Mouse (Mus musculus) megakaryocyte-erythroid progenitor cell, adult 5-6 weeks (primary cell): ENCODE measurements around the gene Nek5. TPM values are rescaled to one million over a fixed set of nuclear protein-coding genes. Genes with fewer than 3 reads are reported as not detected.
"Not testable (repeated sequence)": the region's sequence is repeated elsewhere in the genome, so short reads cannot be mapped to it uniquely, and the experiment has no call there.

Experiments
- ATAC-seq: replicated peaks from 2 replicates; pipeline ENCODE4 v1.8.0; 2016; ENCODE audit warnings: mild to moderate bottlenecking, inconsistent platforms; ENCODE audit not compliant: severe bottlenecking, poor library complexity, low FRiP score, low TSS enrichment
- total RNA-seq, 2 experiments: library from RNA; stranded (forward) in 1 of 2; stranded (reverse) in 1 of 2; fragments of 200-1000, 215-1000 nt in 1 of 2; fragments of >200 nt in 1 of 2; fragmentation: Nextera tagmentation in 1 of 2; gene quantifications; 2 replicates each; pipeline ENCODE4 v1.2.3; 2014 to 2017

Nek5 gene
- total RNA-seq (2014; fragmentation: Nextera tagmentation): not detected in 2 replicates
- not detected in 2 replicates for total RNA-seq (2017)

GRCm38 (mm10) chr8:22124220-22125152 is at the start of gene Nek5:
TSS of gene Nek5 (minus strand) at chr8:22125053.
- peak; percentile 80 for ATAC-seq

DNA sequence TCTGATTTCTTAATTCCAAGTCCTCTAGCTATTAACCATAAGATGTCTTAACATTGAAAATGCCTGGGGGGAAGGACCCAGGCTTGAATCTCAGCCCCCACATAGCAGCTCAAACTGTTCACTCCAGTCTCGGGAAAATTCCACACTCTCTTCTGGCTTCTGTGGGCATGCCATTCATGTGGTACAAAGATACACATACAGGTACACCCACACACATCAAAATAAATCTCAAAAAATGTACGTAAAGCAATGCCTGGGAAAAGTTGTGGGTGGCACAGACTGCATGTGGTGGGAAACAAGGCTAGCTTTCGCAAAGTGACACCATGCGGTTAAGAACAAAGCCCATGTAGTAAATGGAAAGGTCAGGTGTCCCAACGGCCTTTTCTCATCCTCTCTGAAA is 44.3 kb upstream of the Nek5 start:
- no peak for ATAC-seq

GRCm38 (mm10) chr8:22166080-22166603 is 41.3 kb upstream of the Nek5 start, which contains the start of gene Nek3:
TSS of gene Nek3 (minus strand) at chr8:22166435.
- ATAC-seq: peak; percentile 93

- peak; percentile 64 for ATAC-seq
Observed at GRCm38 (mm10) chr8:22165251-22166079, 40.6 kb upstream of the Nek5 start.

- ATAC-seq: no peak
Observed at GRCm38 (mm10) chr8:22164431-22164830, 39.6 kb upstream of the Nek5 start.

DNA sequence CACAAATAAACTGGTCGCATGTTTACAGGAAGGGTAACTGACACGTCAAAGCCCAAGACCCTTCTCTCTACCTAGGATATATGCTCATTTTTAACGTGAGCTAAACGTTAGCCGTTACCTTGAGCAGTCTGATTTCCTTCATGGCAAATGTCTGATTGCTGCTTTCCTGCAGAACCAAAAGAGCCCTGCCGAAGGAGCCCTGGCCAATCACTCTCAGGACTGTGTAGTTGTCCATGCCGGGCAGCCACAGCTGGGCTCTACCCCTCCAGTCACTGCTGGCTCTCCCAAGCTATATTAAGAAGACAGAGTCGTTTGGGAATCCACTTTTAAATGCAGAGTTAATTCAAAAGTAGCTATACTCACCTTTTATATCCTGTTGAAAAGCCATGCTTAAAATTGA is 37.4 kb upstream of the Nek5 start:
- no peak for ATAC-seq

- no peak for ATAC-seq
Observed at GRCm38 (mm10) chr8:22150345-22150663, 25.5 kb upstream of the Nek5 start.

GRCm38 (mm10) chr8:22149643-22150344 is 24.9 kb upstream of the Nek5 start:
- ATAC-seq: no peak

- no peak for ATAC-seq
Observed at GRCm38 (mm10) chr8:22148367-22148740, 23.5 kb upstream of the Nek5 start.

DNA sequence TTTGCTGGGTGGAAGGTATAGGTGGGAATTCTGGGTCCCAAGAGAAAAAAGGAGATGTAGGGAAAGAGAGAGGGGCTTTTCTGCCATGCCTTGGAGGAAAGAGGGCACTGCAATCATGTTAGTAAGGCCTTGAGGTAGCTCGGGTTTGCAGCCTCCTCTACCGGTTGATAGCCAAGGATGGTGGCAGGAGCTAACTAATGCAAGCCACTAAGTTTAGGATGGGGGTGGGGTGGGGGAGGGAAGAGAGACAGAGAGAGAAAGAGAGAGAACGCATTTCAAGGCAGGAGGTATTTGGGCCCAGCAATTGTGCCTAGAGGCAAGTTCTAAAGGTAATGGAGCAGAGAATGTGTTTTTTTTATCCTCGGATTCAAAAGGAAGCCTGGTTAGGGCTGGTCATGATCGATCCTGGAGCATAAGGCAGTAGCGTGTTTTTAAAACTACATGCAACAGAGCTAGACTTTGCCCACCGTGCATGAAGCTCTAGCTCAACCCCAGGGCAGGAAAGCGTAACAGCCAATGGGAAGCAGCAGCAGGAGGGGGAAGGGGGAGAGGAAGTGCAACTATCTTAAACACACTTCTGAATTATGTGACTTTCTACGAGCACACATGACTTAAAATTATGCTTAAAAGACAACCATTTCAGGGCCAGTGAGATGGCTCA is 23.0 kb upstream of the Nek5 start:
- no peak for ATAC-seq

DNA sequence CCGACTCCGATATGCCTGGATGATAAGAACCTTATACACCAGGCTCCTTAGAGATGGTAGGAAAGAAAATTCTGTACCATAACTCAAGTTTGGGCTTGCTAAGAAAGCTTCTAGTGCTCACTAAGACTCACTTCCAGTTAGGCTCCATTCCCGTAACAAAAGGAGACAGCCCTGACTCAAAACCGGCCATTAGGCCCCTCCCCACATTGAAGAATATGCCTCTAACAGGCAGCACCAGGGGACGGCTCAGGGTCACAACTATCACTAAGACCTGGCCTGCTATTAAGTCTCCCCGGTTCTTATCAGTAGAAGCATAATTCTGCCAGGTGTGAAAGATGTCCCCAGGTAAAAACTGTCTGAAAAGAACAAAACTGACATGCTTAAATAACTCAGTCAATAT is 21.0 kb upstream of the Nek5 start:
- ATAC-seq: no peak

GRCm38 (mm10) chr8:22143764-22144491 is 19.1 kb upstream of the Nek5 start:
- peak; percentile 96 for ATAC-seq

GRCm38 (mm10) chr8:22142592-22142991 is 17.7 kb upstream of the Nek5 start:
- no peak for ATAC-seq

GRCm38 (mm10) chr8:22141836-22142385 is 17.1 kb upstream of the Nek5 start:
- ATAC-seq: no peak

DNA sequence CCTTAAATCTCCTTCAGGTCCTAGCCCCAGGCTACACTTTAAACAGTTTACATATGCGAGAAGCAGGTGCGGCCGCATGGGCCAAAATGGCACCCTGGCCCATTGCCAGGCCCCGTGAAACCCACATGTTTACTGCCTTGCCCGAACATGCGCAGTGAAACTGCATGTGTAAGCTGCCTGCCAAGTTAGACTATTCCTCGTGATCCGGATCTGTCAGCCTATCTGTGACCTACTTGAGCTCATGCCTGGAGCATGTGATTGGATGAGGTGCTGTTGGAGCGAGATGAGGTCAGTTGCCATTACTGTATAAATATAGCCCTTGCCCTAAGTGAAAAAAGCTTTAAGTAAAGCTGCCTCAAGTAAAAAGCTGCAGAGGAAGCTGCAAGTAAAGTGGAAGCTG is 11.6 kb upstream of the Nek5 start:
- ATAC-seq: not testable (repeated sequence)

DNA sequence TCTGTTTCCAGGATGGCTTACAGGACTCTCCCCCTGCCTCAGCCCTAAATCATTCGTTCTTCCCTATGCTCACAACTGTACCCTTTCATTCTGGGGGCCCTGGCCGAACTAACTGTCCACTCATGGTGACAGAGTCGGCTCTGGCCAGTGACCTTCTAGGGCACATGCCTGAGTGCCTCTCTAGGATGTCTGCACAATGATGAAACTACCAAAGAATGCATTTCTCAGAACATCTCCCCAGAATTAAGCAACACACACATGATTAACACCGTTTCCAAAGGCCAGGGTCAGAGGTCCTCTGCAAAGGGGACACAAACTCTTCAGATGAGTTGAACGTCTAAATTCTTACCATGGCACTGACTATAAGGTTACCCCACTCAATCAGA is 9.9 kb upstream of the Nek5 start:
- no peak for ATAC-seq

DNA sequence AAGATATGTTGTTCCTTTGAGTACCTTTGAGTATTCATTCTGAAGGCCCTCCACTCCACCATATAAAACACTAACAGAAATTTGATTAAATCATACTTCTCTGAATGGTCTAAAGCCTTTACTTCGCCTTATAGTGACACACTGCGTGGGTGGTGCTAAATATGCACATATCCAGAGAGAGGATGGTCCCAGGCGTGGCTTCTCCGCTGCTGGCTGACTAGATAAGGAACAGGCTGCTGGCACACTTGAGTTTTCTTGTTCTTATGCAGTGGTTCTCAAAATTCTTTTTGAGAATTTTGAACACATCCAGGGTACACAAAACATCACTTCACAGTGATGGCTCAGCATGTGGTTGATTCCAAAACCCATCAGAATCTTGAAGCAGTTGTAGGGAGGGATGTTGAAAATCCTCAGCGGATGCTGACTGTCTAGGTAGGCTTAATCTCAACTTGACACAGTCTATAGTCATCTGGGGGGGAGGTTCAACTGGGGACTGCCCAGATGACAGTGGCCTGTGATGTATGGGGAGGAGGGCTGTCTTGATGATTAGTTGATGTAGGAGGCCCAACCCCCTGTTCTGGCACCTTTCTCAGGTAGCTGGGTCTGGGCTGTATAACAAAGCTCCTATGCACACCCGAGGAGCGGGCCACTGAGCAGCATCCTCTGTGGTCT is 9.4 kb upstream of the Nek5 start:
- ATAC-seq: peak; percentile 99

- no peak for ATAC-seq
Observed at GRCm38 (mm10) chr8:22132062-22132461, 7.2 kb upstream of the Nek5 start.
